Mouse (Mus musculus) erythroblast, embryonic 14.5 days (primary cell): ENCODE data around the gene Ppp1r2.

Experiments used
- GATA1 ChIP-seq: IDR thresholded peaks from 2 replicates; pipeline ENCODE4 v1.6.1; 2012; ENCODE audit warnings: low read length, inconsistent platforms, mixed read lengths
- TAL1 ChIP-seq: IDR thresholded peaks from 3 replicates; pipeline ENCODE4 v1.6.1; 2012; ENCODE audit warnings: low read length, inconsistent platforms, mixed read lengths

- TF ChIP-seq TAL1 (no peak), GATA1 (no peak)
Measured at GRCm38 (mm10) chr16:31276962-31277361, 1.9 kb upstream of the Ppp1r2 start.
